Mouse (Mus musculus) olfactory bulb, adult 2 months (tissue): ENCODE results near the gene Ckap4.

ENCODE experiments used
- CTCF ChIP-seq: fragments of 200-500 bp; IDR thresholded peaks from 2 replicates; pipeline ENCODE4 v1.5.1; 2012; ENCODE audit warnings: low read depth, mild to moderate bottlenecking, low read length, moderate library complexity; ENCODE audit not compliant: insufficient read depth
- POLR2A ChIP-seq: fragments of 200-500 bp; IDR thresholded peaks from 2 replicates; pipeline ENCODE4 v1.6.1; 2012; ENCODE audit warnings: mild to moderate bottlenecking, low read depth, low read length, moderate library complexity; ENCODE audit not compliant: insufficient read depth

DNA sequence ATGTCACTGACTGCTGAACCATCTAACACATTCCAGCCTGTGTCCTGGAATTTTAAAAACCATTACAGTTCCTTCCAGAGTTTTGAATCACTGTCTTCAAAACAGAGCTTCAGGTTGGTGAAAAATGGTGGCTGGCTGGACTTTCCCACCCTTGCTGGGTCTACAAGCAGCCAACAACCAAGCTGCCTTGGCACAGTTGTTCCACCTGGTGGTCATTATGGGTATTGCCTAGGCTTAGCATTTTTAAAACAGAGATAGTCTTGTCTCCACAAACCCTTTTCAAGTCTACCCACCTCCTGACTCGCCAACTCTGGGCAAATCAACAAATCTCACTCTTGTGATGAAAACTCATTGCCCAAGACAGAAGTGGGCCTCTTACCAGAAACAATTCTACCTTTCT, 24.6 kb upstream of the Ckap4 start:
- TF ChIP-seq CTCF (no peak), POLR2A (no peak)
